Mouse (Mus musculus) bone marrow macrophage, adult 2 months (primary cell): Measurements from ENCODE around the gene Plscr3.

Experiments
- CTCF ChIP-seq: IDR thresholded peaks from 2 replicates; pipeline ENCODE4 v1.5.1; 2012; ENCODE audit warnings: low read depth, mild to moderate bottlenecking, low read length, moderate library complexity
- POLR2A ChIP-seq: IDR thresholded peaks from 2 replicates; pipeline ENCODE4 v1.6.1; 2012; ENCODE audit warnings: mild to moderate bottlenecking, low read depth, low read length, borderline replicate concordance

DNA sequence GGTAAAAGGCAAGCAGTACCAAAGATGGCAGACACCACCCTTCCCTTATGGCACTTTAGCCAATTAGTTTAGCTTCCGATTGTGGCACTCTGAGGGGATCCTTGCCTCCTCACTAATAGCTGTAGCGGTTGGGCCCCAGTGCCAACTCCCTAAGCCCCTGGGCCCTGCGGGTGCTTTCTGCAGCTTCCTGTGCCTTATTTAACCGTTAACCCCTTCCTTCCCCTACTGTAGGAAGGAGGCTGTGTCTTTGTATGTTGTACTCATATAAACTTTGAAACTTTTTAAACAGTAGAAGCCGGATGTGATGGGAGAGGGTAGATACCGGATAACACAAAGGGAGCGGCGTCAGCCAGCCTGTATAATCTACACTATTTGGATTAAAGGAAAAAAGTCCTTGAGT is 4.6 kb downstream of the Plscr3 start:
- TF ChIP-seq POLR2A = no peak
- no peak for TF ChIP-seq CTCF
